Mouse (Mus musculus) spleen, adult 12 weeks (tissue): ENCODE results near the gene Otulin.

ENCODE experiments used
- DNase-seq: peaks from one replicate; pipeline ENCODE4 v3.0.0; 2022; ENCODE audit warnings: low spot score

Gene Otulin

DNA sequence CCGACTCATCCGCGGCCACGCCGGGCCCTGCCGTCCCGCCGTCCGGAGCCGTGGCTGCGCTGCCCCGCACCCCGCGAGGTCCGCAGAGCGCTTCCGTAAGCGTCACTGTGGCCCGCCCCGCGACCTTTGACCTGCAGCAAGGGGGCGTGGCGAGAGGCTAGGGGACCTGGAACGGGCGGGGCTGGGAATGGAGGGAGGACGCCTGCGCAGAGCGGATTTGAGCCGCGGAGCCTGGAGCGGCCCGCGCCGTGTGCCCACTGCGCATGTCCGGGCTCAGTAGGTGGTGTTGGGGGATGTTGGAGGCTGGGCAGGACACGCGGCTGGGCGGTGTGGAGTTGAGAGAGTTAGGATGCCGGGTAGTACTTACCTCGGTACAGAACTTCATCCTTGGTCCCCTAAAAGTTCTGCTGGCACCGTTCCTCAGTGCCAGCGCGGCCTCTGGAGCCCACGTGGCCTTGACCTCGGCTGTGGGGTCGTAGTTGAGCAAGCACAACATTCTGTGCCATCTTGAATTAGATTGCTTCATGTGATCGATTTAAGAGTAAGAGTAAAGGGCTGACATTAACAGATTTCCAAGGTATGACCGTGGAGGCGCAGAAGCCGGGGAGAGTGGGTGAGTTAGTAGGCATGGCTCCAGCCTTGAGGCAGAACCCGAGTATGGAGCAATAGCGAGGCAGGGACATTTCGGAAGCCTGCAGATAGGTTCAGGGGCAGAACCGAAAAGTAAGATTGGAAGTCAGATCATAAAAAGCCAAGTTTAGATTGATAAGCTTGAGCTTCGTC is at the start of gene Otulin:
Gene Otulin (minus strand): TSS at position 93 of the 783 bp plus-strand sequence.
- peak; percentile 99 for DNase-seq

DNA sequence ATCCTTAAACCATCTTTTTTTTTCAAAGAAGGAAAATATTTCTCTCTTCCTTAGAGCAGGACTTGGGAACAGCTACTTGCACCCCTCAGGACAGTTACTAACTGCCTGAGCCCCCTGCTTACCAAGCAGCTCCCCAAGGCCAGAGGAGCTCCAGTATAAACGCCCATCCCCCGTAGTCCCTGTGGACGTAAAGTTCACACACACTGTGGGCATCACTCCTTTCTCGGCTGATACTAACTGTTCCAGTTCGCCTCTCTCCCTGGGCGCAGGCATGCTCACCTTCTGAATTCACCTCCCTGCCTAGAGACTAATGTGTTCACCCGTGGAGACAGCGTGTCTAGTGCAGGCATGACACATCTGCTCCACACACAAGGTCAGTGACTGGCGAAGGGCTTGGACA is 48.0 kb upstream of the Otulin start:
- no peak for DNase-seq

DNA sequence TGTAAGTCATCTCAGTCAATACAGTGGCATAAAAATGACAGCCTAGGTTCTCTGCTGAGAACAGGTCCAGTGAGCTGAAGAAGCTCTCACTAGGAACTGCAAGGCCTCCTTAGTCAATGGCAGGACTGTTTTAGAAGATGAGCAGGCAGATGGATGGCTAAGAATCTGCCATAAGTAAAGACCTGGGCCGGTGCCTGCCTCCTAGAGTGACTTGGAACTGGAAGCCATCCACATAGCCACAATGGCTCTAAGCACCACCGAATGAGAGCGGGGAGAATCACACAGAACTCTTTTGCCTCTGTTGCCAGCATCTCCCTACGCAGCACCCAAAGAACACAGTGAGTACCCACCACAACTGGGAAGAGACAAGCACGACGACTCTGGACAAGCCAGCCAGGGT is 47.3 kb upstream of the Otulin start:
- DNase-seq: no peak

- no peak for DNase-seq
Measured at GRCm38 (mm10) chr15:27676211-27676610, 45.7 kb upstream of the Otulin start.

DNA sequence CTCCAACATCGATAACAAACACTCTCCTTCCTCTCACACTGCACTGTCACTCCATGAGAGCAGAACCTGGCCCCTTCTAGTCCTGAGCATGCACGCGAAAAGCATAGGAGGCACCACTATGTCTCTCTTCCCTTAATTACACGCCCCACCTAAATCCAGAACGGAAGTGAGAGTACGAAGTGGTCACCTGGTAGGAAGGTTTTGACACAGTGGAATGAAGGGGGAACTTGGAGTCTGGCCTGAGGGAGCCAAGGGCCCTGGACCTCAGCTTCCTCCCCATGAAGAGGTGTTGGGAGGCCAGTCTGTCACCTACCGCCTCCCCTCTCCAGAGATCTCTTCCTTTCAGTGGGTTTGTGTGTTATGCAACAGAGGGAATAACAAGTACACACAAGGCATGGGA is 44.6 kb upstream of the Otulin start:
- no peak for DNase-seq

GRCm38 (mm10) chr15:27674041-27674440 is 43.5 kb upstream of the Otulin start:
- DNase-seq: no peak

- no peak for DNase-seq
Measured at GRCm38 (mm10) chr15:27673151-27673550, 42.7 kb upstream of the Otulin start.

- no peak for DNase-seq
Measured at GRCm38 (mm10) chr15:27672259-27672658, 41.8 kb upstream of the Otulin start.

DNA sequence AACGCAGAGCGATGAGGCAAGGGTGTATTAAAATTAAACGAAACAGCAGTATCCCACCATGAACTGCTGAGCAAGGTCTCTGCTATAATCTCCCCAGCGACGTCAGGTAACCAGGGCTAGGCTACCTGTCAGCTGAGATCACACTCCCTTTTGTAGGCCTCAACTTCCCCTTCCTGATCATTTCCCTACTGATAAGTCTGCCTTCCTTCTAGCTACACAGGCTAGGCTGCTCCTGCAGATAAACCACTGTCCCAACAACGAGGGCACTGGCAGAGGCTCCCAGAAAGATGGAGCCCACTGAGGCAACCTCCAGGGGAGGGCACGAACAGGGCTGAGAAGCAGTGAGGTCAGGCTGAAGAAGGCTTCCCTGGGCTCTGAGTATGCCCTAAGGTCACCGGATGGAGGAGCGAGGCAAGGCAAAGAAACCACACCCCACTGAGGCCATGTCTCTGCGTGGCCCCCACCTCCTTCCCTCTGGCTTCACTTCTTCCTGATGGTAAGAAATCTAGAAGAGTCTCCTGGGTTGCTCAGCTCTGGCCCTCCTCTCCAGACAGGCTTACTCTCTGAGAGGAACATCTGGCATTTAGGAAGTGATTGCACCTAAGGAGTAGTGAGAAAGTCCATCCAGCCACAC is 41.2 kb upstream of the Otulin start:
- no peak for DNase-seq

DNA sequence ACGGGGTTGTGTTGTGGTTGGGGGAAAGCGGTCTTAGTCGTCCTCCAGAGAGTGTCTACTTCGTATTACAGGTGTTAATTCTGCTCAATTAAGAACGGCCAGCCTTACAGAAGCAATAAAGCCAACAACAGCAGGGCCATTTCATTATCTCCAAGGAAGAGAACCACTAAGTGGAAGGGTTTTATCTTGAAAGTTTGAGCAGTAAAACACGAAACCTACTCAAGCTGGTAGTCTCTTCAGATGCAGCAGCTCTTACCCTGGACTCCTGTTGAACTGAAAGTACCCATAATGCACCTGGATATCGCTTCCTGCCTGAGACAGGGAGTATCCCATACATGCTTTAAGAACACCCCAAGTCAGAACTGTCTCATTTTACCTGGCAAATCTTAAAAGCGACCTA is 40.2 kb upstream of the Otulin start:
- DNase-seq: no peak

GRCm38 (mm10) chr15:27669931-27670411 is 39.5 kb upstream of the Otulin start:
- DNase-seq: no peak

- no peak for DNase-seq
Measured at GRCm38 (mm10) chr15:27669276-27669675, 38.8 kb upstream of the Otulin start.

GRCm38 (mm10) chr15:27668557-27668956 is 38.1 kb upstream of the Otulin start:
- no peak for DNase-seq

DNA sequence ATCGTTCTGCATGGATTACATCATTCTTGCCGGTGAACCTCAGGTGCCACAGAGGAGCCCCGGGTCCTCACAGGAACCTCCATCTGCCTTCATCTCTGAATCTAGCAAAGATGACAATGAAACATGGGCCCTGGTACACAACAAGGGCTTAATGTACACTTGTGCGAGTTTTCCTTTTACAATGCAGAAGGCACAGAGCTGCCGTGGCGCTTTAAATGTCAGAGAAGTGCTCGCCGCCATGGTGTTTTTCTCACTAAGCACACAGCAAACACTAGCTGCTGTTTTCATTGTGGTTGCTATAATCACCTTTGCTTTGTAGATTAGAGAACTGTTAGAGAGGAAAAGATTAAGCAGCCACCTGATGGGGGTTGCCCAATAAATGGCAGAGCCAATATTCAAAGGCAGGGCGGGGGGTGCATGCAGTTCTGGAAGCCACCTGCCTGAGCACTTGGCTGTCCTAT is 37.5 kb upstream of the Otulin start:
- DNase-seq: no peak

DNA sequence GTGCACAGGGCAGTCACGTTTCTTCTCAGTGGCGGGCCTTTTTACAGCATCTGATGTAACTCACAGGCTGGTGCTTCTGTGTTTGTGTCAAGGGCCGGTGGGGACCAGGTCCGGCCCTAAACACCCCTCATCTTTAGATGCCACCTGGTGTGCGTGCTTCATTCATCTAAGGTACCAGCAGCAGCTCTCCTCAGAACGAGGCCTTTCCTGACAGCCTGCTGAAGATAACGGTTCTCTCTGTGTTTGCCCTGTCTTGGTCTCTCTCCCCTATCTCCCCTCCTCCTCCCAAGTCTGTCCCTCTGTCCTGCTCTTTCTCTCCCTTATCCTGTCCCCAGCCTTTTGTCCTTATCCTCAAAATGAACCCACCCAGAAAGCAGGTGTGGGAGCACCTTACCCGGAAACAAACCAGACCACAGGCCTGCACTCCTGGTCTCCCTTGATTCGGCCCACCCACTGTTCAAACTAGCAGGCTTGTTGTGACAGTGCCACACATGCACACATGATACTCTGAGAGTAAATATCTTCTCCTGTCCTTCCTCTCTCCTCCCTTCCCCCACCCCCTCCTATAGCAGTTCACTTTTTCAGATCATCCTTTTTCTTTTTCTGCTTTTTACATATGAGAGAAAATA is 36.5 kb upstream of the Otulin start:
- no peak for DNase-seq

GRCm38 (mm10) chr15:27665392-27665911 is 35.0 kb upstream of the Otulin start:
- no peak for DNase-seq

GRCm38 (mm10) chr15:27664126-27664525 is 33.6 kb upstream of the Otulin start:
- DNase-seq: no peak

DNA sequence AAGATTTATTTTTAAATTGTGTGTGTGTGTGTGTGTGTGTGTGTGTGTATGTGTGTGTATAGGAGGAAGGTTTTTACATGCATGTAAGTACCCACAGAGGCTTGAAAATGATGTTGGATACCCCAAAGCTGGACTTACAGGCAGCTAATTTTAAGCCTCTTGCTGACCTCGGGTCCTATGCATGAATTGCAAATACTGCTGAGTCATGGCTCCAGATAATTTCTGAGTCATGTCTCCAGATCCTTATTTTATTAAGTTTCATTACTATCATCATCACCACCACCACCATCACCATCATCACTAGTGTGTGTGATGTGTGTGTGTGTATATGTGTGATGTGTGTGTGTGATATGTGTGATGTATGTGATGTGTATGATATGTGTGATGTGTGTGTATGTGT is 32.2 kb upstream of the Otulin start:
- DNase-seq: no peak

GRCm38 (mm10) chr15:27661696-27662095 is 31.2 kb upstream of the Otulin start:
- DNase-seq: no peak

- peak; percentile 60 for DNase-seq
Measured at GRCm38 (mm10) chr15:27659592-27660244, 29.2 kb upstream of the Otulin start.

DNA sequence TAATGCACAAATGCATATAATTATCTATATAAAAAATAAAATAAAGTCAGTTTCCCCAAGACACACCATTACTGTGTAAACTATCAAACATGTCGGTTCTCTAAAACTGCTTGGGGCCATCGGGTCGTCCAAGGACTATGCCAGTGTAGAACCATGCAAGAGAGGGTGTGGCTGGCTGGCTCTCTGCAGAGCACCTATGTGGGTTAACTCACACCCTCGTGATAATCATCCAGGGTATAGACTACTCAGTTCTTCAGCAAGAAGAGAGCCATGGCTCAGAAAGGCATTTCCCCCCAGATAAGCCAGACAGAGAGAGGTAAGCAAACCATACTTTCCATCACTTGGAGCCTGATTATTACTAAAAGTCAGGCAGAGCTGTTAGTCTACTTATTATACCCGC is 28.6 kb upstream of the Otulin start:
- no peak for DNase-seq

DNA sequence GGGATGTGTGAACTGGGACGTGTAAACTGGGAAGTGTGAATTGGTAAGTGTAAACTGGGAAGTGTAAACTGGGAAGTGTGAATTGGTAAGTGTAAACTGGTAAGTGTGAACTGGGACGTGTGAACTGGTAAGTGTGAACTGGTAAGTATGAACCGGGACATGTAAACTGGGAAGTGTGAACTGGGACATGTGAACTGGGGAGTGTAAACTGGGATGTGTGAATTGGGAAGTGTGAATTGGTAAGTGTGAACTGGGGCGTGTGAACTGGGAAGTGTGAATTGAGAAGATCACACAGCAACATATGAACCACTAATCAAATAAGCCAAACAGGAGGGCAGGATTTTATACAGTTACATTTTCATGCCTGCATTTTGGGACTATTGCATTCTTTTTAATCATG is 27.9 kb upstream of the Otulin start:
- no peak for DNase-seq
